Mouse (Mus musculus) thymus, adult 2 months (tissue): ENCODE measurements around the gene Mfsd4b1.

Experiments used
- CTCF ChIP-seq: fragments of 200-500 bp; IDR thresholded peaks from 2 replicates; pipeline ENCODE4 v1.5.1; 2012; ENCODE audit warnings: mild to moderate bottlenecking, control low read depth, low read length, moderate library complexity, borderline replicate concordance; ENCODE audit not compliant: control insufficient read depth, poor library complexity, insufficient read depth; ENCODE audit errors: extremely low read depth
- POLR2A ChIP-seq: fragments of 200-500 bp; IDR thresholded peaks from 2 replicates; pipeline ENCODE4 v1.6.1; 2012; ENCODE audit warnings: mild to moderate bottlenecking, low read length, control low read depth, moderate library complexity; ENCODE audit not compliant: control insufficient read depth, poor library complexity, insufficient read depth; ENCODE audit errors: extremely low read depth

- no peak for TF ChIP-seq POLR2A
- no peak for TF ChIP-seq CTCF
These were observed 42.0 kb upstream of the Mfsd4b1 start for GRCm38 (mm10) chr10:40067071-40067470.
